Mouse (Mus musculus) ES-E14 (cell line): ENCODE results near the gene Ddx58. TPM values are rescaled to one million over a fixed set of nuclear protein-coding genes. Genes with fewer than 3 reads are reported as not detected.

Experiments
- DNase-seq: peaks from one replicate; pipeline ENCODE4 v3.0.0-alpha.2; 2013; ENCODE audit warnings: low read depth, low spot score
- H3K27ac ChIP-seq: 2 replicates; pipeline ENCODE4 v1.5.1; 2012; ENCODE audit warnings: low read depth, mild to moderate bottlenecking, low read length, moderate library complexity, mixed read lengths; ENCODE audit not compliant: poor library complexity, insufficient read depth, severe bottlenecking
- H3K36me3 ChIP-seq: 2 replicates; pipeline ENCODE4 v1.6.1; 2012; ENCODE audit warnings: mild to moderate bottlenecking, low read length, moderate library complexity, mixed read lengths; ENCODE audit not compliant: control insufficient read depth, poor library complexity, insufficient read depth, severe bottlenecking
- H3K4me1 ChIP-seq, 2 experiments: fragments of 150-350 bp in 1 of 2; sonication (generic) in 1 of 2; 2 replicates each; pipeline ENCODE4 v1.6.1; 2012; ENCODE audit warnings: low read length in 2 of 2, mild to moderate bottlenecking in 1 of 2, mixed read lengths in 1 of 2; ENCODE audit not compliant: control insufficient read depth in 2 of 2, insufficient read depth in 2 of 2, poor library complexity in 1 of 2
- H3K4me3 ChIP-seq, 2 experiments: fragments of 150-350 bp in 1 of 2; sonication (generic) in 1 of 2; 2 replicates each; pipeline ENCODE4 v1.5.1; 2012; ENCODE audit warnings: low read length in 2 of 2, low read depth in 1 of 2, mild to moderate bottlenecking in 1 of 2, mixed read lengths in 1 of 2; ENCODE audit not compliant: insufficient read depth in 1 of 2, poor library complexity in 1 of 2, severe bottlenecking in 1 of 2
- H3K9ac ChIP-seq: 2 replicates; pipeline ENCODE4 v1.6.1; 2012; ENCODE audit warnings: low read depth, mild to moderate bottlenecking, low read length, mixed read lengths; ENCODE audit not compliant: poor library complexity, insufficient read depth, severe bottlenecking
- H3K9me3 ChIP-seq: fragments of 150-350 bp; sonication (generic); 2 replicates; pipeline ENCODE4 v1.6.1; 2012; ENCODE audit warnings: low read depth, mild to moderate bottlenecking, low read length; ENCODE audit not compliant: control insufficient read depth, insufficient read depth
- CHD2 ChIP-seq: IDR thresholded peaks from 2 replicates; pipeline ENCODE4 v1.6.1; 2014; ENCODE audit warnings: mild to moderate bottlenecking, low read depth, low read length, inconsistent platforms
- HCFC1 ChIP-seq: IDR thresholded peaks from 2 replicates; pipeline ENCODE4 v1.6.1; 2012; ENCODE audit warnings: low read length, inconsistent platforms, borderline replicate concordance; ENCODE audit not compliant: insufficient read depth
- MAFK ChIP-seq: IDR thresholded peaks from 2 replicates; pipeline ENCODE4 v1.6.1; 2014; ENCODE audit warnings: mild to moderate bottlenecking, low read depth, low read length, inconsistent platforms; ENCODE audit not compliant: insufficient read depth
- ZC3H11A ChIP-seq: IDR thresholded peaks from 2 replicates; pipeline ENCODE4 v1.6.1; 2012; ENCODE audit warnings: low read depth, mild to moderate bottlenecking, inconsistent platforms, low read length, borderline replicate concordance
- ZNF384 ChIP-seq: IDR thresholded peaks from 2 replicates; pipeline ENCODE4 v1.6.1; 2012; ENCODE audit warnings: low read depth, low read length, inconsistent platforms
- in situ Hi-C, 2 experiments: fragments of 600-800 bp; cut with MboI; formaldehyde crosslinking; loops; one replicate each; pipeline ENCODE4 v1.15.1; 2025; ENCODE audit warnings: low sequenced_read_pairs in 2 of 2, inconsistent platforms in 1 of 2; ENCODE audit not compliant: unreplicated experiment in 2 of 2
- total RNA-seq: library from RNA; depleted of rRNA; stranded (reverse); fragments of 300-350 nt; gene quantifications from 2 replicates; pipeline ENCODE4 v1.2.3, GENCODE M21; 2012

Ddx58 gene
- total RNA-seq, 1 experiment = 19.0 TPM

GRCm38 (mm10) chr4:40240272-40240744 lies 680 bp upstream of the Ddx58 start:
- Histone ChIP-seq H3K4me3 (peak overlapping the region; percentile 50 to 57), H3K9me3 (no peaks in the 10 kb centered on the region), H3K36me3 (no peaks in the 10 kb centered on the region), H3K27ac (no peak overlapping the region), H3K9ac (peak overlapping the region; percentile 33; the same call in 1 of the 2 replicates), H3K4me1 (peaks cover 2 to 22% of the 10 kb centered on the region in 2 experiments; a peak in 2 of 4 replicates)
- in situ Hi-C loops = no loop called here
- TF ChIP-seq MAFK (no peak), ZNF384 (no peak), HCFC1 (no peak), CHD2 (no peak), ZC3H11A (no peak)
- DNase-seq = no peak

- in situ Hi-C loops = no loop called here
- no peak for TF ChIP-seq HCFC1
- Histone ChIP-seq H3K4me3 (peak overlapping the region; percentile 52 to 57), H3K9me3 (no peaks in the 10 kb centered on the region), H3K27ac (peak overlapping the region; percentile 69), H3K9ac (no peak overlapping the region), H3K36me3 (no peaks in the 10 kb centered on the region), H3K4me1 (peaks cover 6 to 25% of the 10 kb centered on the region in 2 experiments)
- DNase-seq = peak; percentile 70
Observed at GRCm38 (mm10) chr4:40238483-40239408, 882 bp downstream of the Ddx58 start.

DNA sequence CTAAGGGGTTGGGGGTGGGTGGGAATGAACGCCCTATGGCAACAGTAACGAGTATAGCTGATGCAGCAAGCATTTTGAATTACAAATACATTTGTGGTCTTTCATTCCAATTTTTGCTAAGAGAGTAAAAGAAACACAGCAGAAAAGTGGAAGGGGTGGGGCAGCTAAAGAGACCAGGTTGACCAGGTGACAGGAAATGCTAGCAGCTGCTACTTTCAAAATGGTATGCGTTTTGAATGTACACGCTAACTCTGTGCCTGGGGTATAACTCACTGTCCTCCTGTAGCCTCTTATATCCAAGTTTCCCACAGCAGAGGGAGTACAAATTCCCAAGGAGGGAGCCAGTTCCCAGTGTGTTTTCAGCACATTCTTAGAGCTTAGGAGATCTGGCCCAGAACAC lies 2.8 kb downstream of the Ddx58 start:
- in situ Hi-C loops = no loop called here
- peaks cover 6 to 21% of the 10 kb centered on the region in 2 experiments for H3K4me1 ChIP-seq
- no peak for DNase-seq
- TF ChIP-seq ZC3H11A = no peak
- no peak for TF ChIP-seq ZNF384
- no peak for TF ChIP-seq MAFK
- TF ChIP-seq CHD2 = no peak
- no peak for TF ChIP-seq HCFC1
- H3K9me3 ChIP-seq = no peaks in the 10 kb centered on the region
- no peaks in the 10 kb centered on the region for H3K36me3 ChIP-seq
- H3K27ac ChIP-seq = no peak overlapping the region
- H3K4me3 ChIP-seq = no peak overlapping the region
- H3K9ac ChIP-seq = no peak overlapping the region

DNA sequence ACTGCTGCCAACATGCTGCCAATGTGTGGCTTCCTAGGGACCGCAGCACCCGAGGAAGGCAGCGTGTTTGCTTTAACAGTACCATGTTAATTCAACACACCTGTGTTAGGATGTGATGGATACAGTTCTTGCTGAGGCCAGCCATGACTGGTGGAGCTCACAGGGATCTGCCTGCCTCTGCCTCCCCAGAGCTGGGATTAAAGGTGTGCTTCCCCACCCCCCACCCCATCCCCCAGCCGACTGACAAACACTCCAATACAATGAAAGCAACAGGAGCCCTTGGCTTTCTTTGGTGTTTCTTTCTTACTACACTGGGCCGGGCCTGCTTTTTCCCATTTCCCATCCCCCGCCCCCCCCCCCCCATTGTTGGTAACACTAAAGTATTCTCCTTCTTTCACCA lies 5.4 kb downstream of the Ddx58 start:
- no peak for TF ChIP-seq ZC3H11A
- no peak for TF ChIP-seq MAFK
- TF ChIP-seq HCFC1 = no peak
- 0 out of 2 replicates have a peak overlapping the region, but pooled peaks have one; percentile 14 for H3K27ac ChIP-seq
- H3K36me3 ChIP-seq = no peaks in the 10 kb centered on the region; the same call in 1 of the 2 replicates
- H3K4me1 ChIP-seq = peaks cover 4 to 17% of the 10 kb centered on the region in 2 experiments
- H3K4me3 ChIP-seq = no peak overlapping the region
- DNase-seq = no peak
- H3K9ac ChIP-seq = no peak overlapping the region
- in situ Hi-C loops = no loop called here
- no peaks in the 10 kb centered on the region for H3K9me3 ChIP-seq
